Mouse (Mus musculus) limb, embryonic 11.5 days (tissue): ENCODE measurements around the gene Akap13. TPM values are rescaled to one million over a fixed set of nuclear protein-coding genes. Genes with fewer than 3 reads are reported as not detected.
A peak's percentile ranks its signal among the peaks of the same experiment; 100 is the strongest.

ENCODE experiments used
- ATAC-seq: fragments of 200-750 bp; cut with Nextera tagmentation; 2 replicates; pipeline ENCODE4 v1.8.0; 2017; ENCODE audit warnings: low read depth; ENCODE audit not compliant: insufficient number of reproducible peaks, low FRiP score, low TSS enrichment
- DNase-seq: peaks from one replicate; pipeline ENCODE4 v3.0.0-alpha.2; 2015; ENCODE audit warnings: low spot score
- H3K27ac ChIP-seq: fragments of 300-500 bp; sonication (generic); replicated peaks from 2 replicates; pipeline ENCODE4 v1.5.1; 2014; ENCODE audit warnings: low read depth, mild to moderate bottlenecking, low read length
- H3K27me3 ChIP-seq: fragments of 300-500 bp; sonication (generic); 2 replicates; pipeline ENCODE4 v1.6.1; 2014; ENCODE audit warnings: mild to moderate bottlenecking, low read length, mixed read lengths; ENCODE audit not compliant: control insufficient read depth, insufficient read depth
- H3K36me3 ChIP-seq: fragments of 300-500 bp; sonication (generic); 2 replicates; pipeline ENCODE4 v1.6.1; 2014; ENCODE audit warnings: mild to moderate bottlenecking, low read length, moderate library complexity, mixed read lengths; ENCODE audit not compliant: control insufficient read depth, insufficient read depth
- H3K4me1 ChIP-seq: fragments of 300-500 bp; sonication (generic); 2 replicates; pipeline ENCODE4 v1.6.1; 2014; ENCODE audit warnings: low read length, mixed read lengths; ENCODE audit not compliant: control insufficient read depth, insufficient read depth
- H3K4me2 ChIP-seq: fragments of 300-500 bp; sonication (generic); 2 replicates; pipeline ENCODE4 v1.6.1; 2014; ENCODE audit warnings: low read depth, mild to moderate bottlenecking, moderate library complexity; ENCODE audit not compliant: severe bottlenecking
- H3K4me3 ChIP-seq: fragments of 300-500 bp; sonication (generic); 2 replicates; pipeline ENCODE4 v1.5.1; 2014; ENCODE audit warnings: low read depth, low read length
- H3K9ac ChIP-seq: fragments of 300-500 bp; sonication (generic); 2 replicates; pipeline ENCODE4 v1.6.1; 2014; ENCODE audit warnings: mild to moderate bottlenecking, low read length
- H3K9me3 ChIP-seq: fragments of 300-500 bp; sonication (generic); 2 replicates; pipeline ENCODE4 v1.6.1; 2016; ENCODE audit warnings: low read length; ENCODE audit not compliant: control insufficient read depth
- WGBS: fragments of 180-500 bp; shearing (Covaris S2); extraction: QIAGEN DNeasy Blood & Tissue Kit; methylation state at CpG from one replicate; pipeline ENCODE4 v1.1.7; 2014; 5-methylcytosine and 5-hydroxymethylcytosine counted together
- polyA plus RNA-seq: library from polyadenylated mRNA; unstranded; fragments of >200 nt; fragmentation: Nextera tagmentation; extraction: Ambion mirVana; gene quantifications from 2 replicates; pipeline ENCODE4 v1.2.1, GENCODE M21; 2014

Akap13 gene
- polyA plus RNA-seq, 1 experiment from 2014 or later, result 32.7 TPM

- H3K36me3 ChIP-seq, result no peaks in the 10 kb centered on the region
- no peak overlapping the region for H3K4me2 ChIP-seq
- H3K9me3 ChIP-seq, result no peaks in the 10 kb centered on the region
- WGBS, result 91% methylated on average over 3 of the region's 3 CpGs
- H3K4me1 ChIP-seq, result no peaks in the 10 kb centered on the region
- H3K27me3 ChIP-seq, result no peaks in the 10 kb centered on the region
- ATAC-seq (no peak), DNase-seq (no peak)
- no peak overlapping the region for H3K27ac ChIP-seq
- H3K4me3 ChIP-seq, result no peak overlapping the region
- H3K9ac ChIP-seq, result no peak overlapping the region
Measured at GRCm38 (mm10) chr7:75664455-75664854, 209.1 kb downstream of the Akap13 start.

GRCm38 (mm10) chr7:75666982-75667381 is 211.6 kb downstream of the Akap13 start:
- Histone ChIP-seq H3K9ac (no peak overlapping the region), H3K4me3 (no peak overlapping the region), H3K4me2 (no peak overlapping the region), H3K27me3 (no peaks in the 10 kb centered on the region), H3K4me1 (no peaks in the 10 kb centered on the region), H3K9me3 (no peaks in the 10 kb centered on the region), H3K27ac (no peak overlapping the region), H3K36me3 (no peaks in the 10 kb centered on the region; the same call in 1 of the 2 replicates)
- no peak for DNase-seq
- ATAC-seq, result no peak
- 91% methylated on average over 3 of the region's 3 CpGs for WGBS

- Histone ChIP-seq H3K36me3 (no peaks in the 10 kb centered on the region; the same call in 1 of the 2 replicates), H3K27ac (no peak overlapping the region), H3K4me1 (no peaks in the 10 kb centered on the region), H3K9ac (no peak overlapping the region), H3K4me2 (no peak overlapping the region), H3K4me3 (no peak overlapping the region), H3K27me3 (no peaks in the 10 kb centered on the region), H3K9me3 (no peaks in the 10 kb centered on the region)
- WGBS, result 96% methylated on average over 6 of the region's 6 CpGs
- DNase-seq (no peak), ATAC-seq (no peak)
Measured at GRCm38 (mm10) chr7:75667531-75667930, 212.2 kb downstream of the Akap13 start.

- Histone ChIP-seq H3K36me3 (no peaks in the 10 kb centered on the region; the same call in 1 of the 2 replicates), H3K9ac (no peak overlapping the region), H3K4me2 (no peak overlapping the region), H3K27me3 (no peaks in the 10 kb centered on the region), H3K4me3 (no peak overlapping the region), H3K9me3 (no peaks in the 10 kb centered on the region), H3K27ac (no peak overlapping the region), H3K4me1 (no peaks in the 10 kb centered on the region)
- ATAC-seq (no peak), DNase-seq (no peak)
- WGBS, result 11% methylated on average over 1 of the region's 1 CpGs
Measured at GRCm38 (mm10) chr7:75668396-75668795, 213.1 kb downstream of the Akap13 start.

- ATAC-seq, result no peak
- no peak overlapping the region for H3K9ac ChIP-seq
- no peaks in the 10 kb centered on the region for H3K27me3 ChIP-seq
- no peaks in the 10 kb centered on the region for H3K9me3 ChIP-seq
- H3K4me1 ChIP-seq, result no peaks in the 10 kb centered on the region
- H3K4me3 ChIP-seq, result no peak overlapping the region
- WGBS, result 69% methylated on average over 6 of the region's 6 CpGs
- no peak for DNase-seq
- H3K36me3 ChIP-seq, result no peaks in the 10 kb centered on the region; the same call in 1 of the 2 replicates
- H3K4me2 ChIP-seq, result no peak overlapping the region
- no peak overlapping the region for H3K27ac ChIP-seq
Measured at GRCm38 (mm10) chr7:75669416-75669815, 214.1 kb downstream of the Akap13 start.

GRCm38 (mm10) chr7:75679631-75680030 is 224.3 kb downstream of the Akap13 start:
- Histone ChIP-seq H3K27me3 (no peaks in the 10 kb centered on the region), H3K27ac (no peak overlapping the region), H3K9me3 (no peaks in the 10 kb centered on the region), H3K4me3 (no peak overlapping the region), H3K36me3 (peaks cover 4% of the 10 kb centered on the region; the same call in 1 of the 2 replicates), H3K4me2 (no peak overlapping the region), H3K9ac (no peak overlapping the region), H3K4me1 (peaks cover 3% of the 10 kb centered on the region)
- ATAC-seq, result no peak
- no peak for DNase-seq
- WGBS, result 93% methylated on average over 9 of the region's 9 CpGs

- H3K4me1 ChIP-seq, result peaks cover 3% of the 10 kb centered on the region
- DNase-seq, result no peak
- H3K27ac ChIP-seq, result no peak overlapping the region
- no peaks in the 10 kb centered on the region for H3K9me3 ChIP-seq
- H3K4me3 ChIP-seq, result no peak overlapping the region
- no peak overlapping the region for H3K9ac ChIP-seq
- WGBS, result 90% methylated on average over 1 of the region's 1 CpGs
- no peak for ATAC-seq
- H3K27me3 ChIP-seq, result no peaks in the 10 kb centered on the region
- H3K36me3 ChIP-seq, result no peaks in the 10 kb centered on the region
- H3K4me2 ChIP-seq, result no peak overlapping the region
Measured at GRCm38 (mm10) chr7:75682901-75683300, 227.6 kb downstream of the Akap13 start.

GRCm38 (mm10) chr7:75683410-75683809 is 228.1 kb downstream of the Akap13 start:
- no peaks in the 10 kb centered on the region for H3K36me3 ChIP-seq
- peak; percentile 28 for DNase-seq
- no peak overlapping the region for H3K4me3 ChIP-seq
- H3K9ac ChIP-seq, result no peak overlapping the region
- H3K4me2 ChIP-seq, result no peak overlapping the region
- H3K4me1 ChIP-seq, result peaks cover 3% of the 10 kb centered on the region
- no peaks in the 10 kb centered on the region for H3K27me3 ChIP-seq
- no peaks in the 10 kb centered on the region for H3K9me3 ChIP-seq
- 61% methylated on average over 6 of the region's 6 CpGs for WGBS
- ATAC-seq, result no peak
- H3K27ac ChIP-seq, result peak overlapping the region; percentile 76

GRCm38 (mm10) chr7:75684976-75685375 is 229.6 kb downstream of the Akap13 start:
- Histone ChIP-seq H3K4me3 (no peak overlapping the region), H3K9ac (no peak overlapping the region), H3K27ac (no peak overlapping the region), H3K4me1 (peaks cover 3% of the 10 kb centered on the region), H3K4me2 (no peak overlapping the region), H3K27me3 (no peaks in the 10 kb centered on the region), H3K9me3 (no peaks in the 10 kb centered on the region), H3K36me3 (peaks cover 2% of the 10 kb centered on the region; the same call in 1 of the 2 replicates)
- ATAC-seq (no peak), DNase-seq (no peak)
- WGBS, result 65% methylated on average over 3 of the region's 3 CpGs
